Mouse (Mus musculus): ENCODE measurements at regions not wholly inside any gene's neighbourhood (a gene's known extent, or its start where the extent isn't known, plus 50 kb on each side); places are given as distances from the start of the nearest gene placed in this dataset.
"Not testable (repeated sequence)": the region's sequence is repeated elsewhere in the genome, so short reads cannot be mapped to it uniquely, and the experiment has no call there.

DNA sequence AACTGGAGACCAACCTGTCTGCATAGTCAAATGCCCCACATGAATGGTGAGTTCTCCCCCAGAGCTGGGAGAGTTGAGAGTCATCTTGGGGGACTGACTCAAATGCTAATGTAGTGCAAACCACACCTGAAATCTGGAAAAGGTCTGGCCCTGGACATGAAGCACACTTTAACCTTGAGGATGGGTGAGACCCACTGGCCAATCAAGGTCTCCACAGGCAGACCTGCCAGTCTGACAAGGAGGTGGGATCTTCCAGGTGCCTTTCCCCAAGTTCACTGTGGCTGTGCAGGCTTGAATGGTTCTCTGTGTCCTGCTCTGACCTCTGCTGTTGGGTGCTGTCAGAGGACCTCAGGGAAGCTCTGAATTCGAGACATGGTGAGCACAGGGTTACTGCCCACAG lies 269.6 kb downstream of the Gm21863 start:
- TF ChIP-seq ZNF384 (IDR thresholded peaks at IDR 0.05; ENCODE audit: low read depth, low read length); MAFK (IDR thresholded peaks at IDR 0.05; ENCODE audit: insufficient read depth, low read depth, low read length): not testable (repeated sequence)

All from ES-E14 (cell line).